Mouse (Mus musculus): ENCODE measurements around the gene Fes.

The Fes gene

DNA sequence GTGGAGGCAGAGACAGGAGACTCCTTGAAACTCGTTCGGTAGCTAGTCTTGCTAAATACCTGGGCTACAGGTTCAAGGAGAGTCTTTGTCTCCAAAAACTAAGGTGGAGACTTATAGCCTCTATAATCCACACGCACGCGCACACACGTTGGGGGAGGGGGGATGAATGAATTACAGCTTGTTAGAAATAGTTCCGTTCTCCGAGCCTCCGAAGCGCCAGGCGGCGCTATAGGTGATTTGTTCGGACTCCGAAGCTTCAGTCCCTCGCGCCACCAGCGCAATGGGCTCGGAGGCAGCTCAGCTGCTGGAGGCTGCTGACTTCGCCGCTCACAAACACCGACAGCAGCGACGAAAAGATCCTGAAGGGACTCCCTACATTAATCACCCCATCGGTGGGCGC is 44.9 kb downstream of the Fes start, which contains the start of gene Hddc3:
TSS of gene Hddc3 (plus strand) at position 247 of the 400 bp plus-strand sequence.
- DNase-seq, result peak; percentile 92

DNA sequence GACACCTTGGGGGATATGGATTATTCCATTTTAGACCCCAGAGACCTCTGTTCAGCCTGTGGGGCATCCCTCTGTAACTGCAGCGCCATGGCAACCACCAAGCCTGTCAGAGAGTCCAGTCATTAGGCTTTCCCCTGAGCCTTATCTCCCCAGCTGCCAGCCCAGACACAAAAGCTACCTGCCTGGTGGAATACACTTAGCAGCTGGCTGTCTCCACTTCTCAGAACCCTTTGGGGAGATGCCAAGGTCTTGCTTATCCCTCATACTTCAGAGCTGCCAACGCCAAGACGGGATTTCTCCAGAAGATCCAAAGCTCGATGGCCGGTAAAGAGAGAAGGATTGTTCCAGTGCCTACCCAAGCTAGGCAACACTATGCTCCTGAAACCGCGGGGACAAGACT is 46.0 kb downstream of the Fes start:
- no peak for DNase-seq

DNA sequence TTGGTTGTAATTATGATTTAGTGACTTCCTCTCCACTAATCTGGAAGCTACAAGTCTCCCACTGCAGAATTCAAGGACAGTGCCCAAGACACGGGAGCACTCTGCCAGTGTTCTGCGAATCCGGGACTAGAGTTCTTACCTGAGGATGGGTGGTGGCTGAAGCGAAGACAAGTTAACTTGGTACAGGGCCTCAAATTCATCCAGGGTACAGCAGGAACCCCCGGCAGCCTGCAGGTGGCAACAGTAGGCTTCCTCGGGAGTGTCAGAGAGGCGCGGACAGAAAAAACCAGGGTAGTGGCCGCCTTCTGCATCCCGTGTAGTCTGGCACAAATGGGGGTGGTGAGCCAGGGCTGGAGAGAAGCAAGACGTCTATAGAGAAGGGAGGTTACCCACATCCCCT is 47.0 kb downstream of the Fes start, which contains the start of gene Unc45a:
TSS of gene Unc45a (minus strand) at position 213 of the 400 bp plus-strand sequence.
- peak; percentile 78 for DNase-seq

DNA sequence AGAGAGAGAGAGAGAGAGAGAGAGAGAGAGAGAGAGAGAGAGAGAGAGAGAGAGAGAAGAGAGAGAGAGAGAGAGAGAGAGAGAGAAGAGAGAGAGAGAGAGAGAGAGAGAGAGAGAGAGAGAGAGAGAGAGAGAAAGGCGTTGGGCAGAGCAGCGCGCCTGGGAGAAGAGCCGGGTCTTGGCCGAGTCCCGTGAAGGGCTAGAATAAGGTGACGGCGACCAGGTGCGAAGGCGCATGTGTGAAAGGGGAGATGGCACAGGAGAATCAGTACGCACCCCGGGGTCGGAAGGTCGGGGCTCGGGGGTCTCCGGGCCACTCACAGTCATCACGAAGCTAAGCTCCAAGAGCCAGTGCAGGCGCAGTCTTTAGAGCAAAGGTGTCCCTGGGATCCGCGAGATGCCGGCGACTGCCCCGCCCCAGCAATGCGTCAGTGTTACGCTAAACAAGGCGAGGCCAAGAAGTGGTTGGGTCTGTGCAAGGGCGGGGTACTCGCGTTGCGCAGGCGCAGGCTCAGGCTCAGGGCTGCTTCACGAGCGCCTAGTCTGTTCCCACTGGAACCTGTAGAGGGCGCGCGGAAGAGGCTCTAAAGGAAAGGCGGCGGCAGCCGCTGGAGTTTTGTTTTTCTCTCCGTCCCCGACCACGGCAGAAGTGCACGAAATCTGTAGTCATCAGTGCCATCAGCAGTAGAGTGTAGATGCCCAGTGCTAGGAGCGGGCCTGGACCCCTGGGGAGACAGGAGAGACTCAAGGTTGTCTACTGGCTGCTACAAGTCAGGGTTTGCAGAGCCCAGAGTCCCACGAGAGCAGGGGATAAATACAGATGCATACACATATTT is 47.7 kb downstream of the Fes start:
- DNase-seq, result peak; percentile 98

DNA sequence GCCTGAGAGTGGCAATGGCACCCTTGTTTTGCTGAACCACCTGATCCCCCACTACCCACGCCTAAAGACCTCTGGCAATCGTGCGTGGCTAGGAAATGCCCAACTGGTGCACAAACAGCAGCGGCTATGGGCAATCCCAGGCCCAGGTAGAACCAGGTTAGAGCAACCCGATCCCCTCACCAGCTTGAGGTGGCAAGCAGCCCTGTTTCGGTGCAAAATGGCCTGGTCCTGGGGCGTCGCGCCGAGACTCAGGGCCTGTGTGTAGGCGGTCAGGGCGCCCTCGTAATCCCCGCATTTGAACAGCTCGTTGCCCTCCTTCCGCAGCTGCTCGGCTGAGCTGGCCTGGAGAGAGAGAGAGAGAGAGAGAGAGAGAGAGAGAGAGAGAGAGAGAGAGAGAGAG is 48.4 kb downstream of the Fes start:
- peak; percentile 65 for DNase-seq

DNA sequence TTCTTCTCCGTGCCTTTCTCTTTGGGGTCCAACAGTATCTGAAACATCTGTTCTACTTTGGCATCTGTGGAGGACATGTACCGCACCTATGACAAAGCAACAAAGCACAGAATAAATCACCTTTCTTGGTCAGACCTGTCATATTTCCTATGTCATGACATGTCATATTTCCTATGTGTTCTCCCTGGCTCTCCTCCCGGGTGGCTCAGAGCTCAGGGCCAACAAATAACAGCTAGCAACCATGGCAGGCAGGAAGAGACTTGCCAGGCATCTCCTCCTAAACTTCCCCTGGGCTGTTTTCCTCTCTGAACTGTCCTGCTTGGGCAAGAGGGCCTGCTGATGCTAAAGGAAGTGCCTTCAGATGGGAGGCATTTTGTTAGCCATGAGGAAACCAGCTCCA is 50.8 kb downstream of the Fes start:
- DNase-seq, result no peak

DNA sequence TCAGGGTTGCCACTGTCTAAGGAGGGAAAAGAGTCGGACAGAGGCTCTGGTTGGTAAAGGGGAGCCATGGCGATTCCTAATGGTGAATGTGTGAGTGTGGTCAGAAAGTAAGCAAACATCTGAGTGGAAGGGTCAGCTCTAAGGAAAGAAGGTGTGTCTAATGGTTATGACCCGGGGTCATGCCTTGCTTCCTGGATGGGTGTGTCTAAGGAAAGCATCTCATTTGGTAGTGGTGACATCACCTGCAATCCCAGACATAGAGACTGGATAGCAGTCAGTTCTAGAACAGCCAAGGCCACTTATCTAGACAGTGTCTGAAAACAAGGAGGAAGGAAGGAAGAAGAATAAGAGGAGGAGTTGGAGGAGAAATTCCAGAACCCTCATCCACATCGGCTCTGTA is 52.9 kb downstream of the Fes start:
- DNase-seq, result no peak

DNA sequence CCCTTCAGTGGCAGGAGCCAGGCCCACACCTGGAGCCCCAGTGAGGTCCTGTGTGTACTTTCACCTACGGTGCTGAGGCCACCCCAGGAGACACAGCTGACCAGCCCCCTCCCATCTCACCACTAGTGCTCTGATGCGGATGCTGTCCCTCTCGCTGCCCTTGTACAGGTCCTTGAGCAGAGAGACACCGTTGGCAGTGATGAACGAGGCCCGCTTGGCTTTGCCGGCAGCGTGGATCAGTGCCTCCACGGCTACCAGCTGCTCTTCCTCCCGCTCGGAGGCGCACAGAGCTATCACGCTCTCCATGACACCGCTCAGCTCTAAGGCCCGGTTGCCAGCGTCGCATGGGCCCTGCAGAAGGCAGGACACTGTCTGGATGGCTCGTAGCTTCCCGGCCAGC is 56.3 kb downstream of the Fes start:
- no peak for DNase-seq

DNA sequence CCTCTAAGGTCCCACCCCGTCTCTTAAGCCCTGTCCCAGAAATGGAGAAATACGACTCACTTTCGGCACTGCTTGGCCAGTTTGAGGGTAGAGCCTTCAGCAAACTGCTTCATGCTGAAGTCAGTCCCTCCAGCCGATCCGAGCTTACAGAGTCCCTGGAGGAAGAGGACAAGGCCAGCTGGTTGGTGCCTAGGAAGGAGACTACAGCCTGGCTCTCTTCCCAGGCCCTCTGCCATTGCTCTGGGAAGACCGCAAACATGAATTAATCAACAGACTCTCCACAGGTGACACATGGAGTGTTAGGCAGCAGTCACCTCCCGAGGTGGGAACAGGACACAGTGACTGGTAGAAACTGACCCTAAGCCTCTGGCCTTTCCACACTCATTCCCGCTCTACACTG is 57.5 kb downstream of the Fes start:
- peak; percentile 70 for DNase-seq
